Mouse (Mus musculus) stomach, postnatal 0 days (tissue): ENCODE results near the gene Ccdc158.

Experiments used
- CTCF ChIP-seq: IDR thresholded peaks from 2 replicates; pipeline ENCODE4 v1.5.1; 2016; ENCODE audit warnings: antibody characterized with exemption, low read depth, mild to moderate bottlenecking, moderate library complexity
- EP300 ChIP-seq: optimal IDR thresholded peaks from 2 replicates; pipeline ENCODE3; 2016; ENCODE audit warnings: antibody characterized with exemption

- no peak for TF ChIP-seq CTCF
- no peak for TF ChIP-seq EP300
Observed at GRCm38 (mm10) chr5:92715319-92715718, 40.2 kb upstream of the Ccdc158 start.
